Mouse (Mus musculus) testis, adult 2 months (tissue): ENCODE data around the gene Gckr.

Source experiments
- CTCF ChIP-seq: fragments of 200-500 bp; IDR thresholded peaks from 2 replicates; pipeline ENCODE4 v1.5.1; 2012; ENCODE audit warnings: low read depth, mild to moderate bottlenecking, inconsistent platforms, low read length, moderate library complexity; ENCODE audit not compliant: control insufficient read depth, insufficient read depth, insufficient replicate concordance
- POLR2A ChIP-seq: fragments of 200-500 bp; IDR thresholded peaks from 2 replicates; pipeline ENCODE4 v1.6.1; 2012; ENCODE audit warnings: low read depth, mild to moderate bottlenecking, inconsistent platforms, low read length, moderate library complexity; ENCODE audit not compliant: control insufficient read depth

DNA sequence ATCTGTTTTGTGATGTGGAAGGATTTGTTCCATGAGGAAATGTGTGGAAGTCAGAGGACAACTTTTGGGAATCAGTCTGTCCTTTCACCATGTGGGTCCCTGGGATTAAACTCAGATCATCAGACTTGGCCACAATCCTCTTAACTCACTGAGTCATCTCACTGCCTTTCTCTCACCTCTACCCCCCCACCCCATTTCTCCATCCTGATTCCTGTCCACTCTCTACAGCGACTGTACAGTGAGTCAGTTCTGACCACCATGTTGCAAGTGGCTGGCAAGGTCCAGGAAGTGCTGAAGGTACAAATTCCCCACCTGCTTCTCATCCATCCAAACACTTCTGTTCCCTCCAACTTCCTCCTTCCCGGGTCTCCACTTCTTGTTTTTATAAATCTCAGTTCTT, 1.2 kb downstream of the Gckr start:
- no peak for TF ChIP-seq CTCF
- TF ChIP-seq POLR2A: no peak
